Comparison of ENCODE assay signal across 22 mouse cellular contexts in the genomic region with DNA sequence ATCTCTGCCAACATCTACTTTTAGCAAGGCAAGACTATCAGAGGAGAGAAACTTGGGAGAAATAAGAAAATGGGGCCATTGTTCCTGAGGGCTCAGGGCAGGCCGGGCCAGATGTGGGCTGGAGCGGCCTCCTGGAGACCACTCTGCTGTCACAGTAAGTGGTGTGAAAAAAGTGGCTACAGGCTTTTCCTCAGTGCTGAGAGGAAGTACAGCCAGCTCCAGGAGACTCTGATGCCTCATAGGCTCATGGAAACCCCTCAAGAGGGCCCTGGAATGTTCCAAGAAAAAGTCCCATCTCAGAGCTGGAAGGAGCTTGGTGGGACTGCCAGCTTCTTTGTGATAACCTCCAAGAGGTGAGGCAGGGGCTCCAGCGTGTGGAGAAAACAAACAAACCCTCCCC. TPM values are rescaled to one million over a fixed set of nuclear protein-coding genes. Genes with fewer than 3 reads are reported as not detected.
DNase-seq lines count a peak whose midpoint lies in the region; ATAC-seq and TF ChIP-seq lines count a peak whose summit lies in the region.
"Had no signal": no experiment of that assay in that cellular context is flagged by ENCODE, and none has a peak within 500 bp of the region (broad histone marks: within the 10 kb centered on the region; RNA-seq: fewer than 3 reads in every experiment).

No protein-coding gene starts in this region.

- H3K4me3 ChIP-seq in hindbrain, embryonic 11.5 days (ENCODE audit: low read depth, low read length) = no peak overlapping the region
- H3K4me3 ChIP-seq in hindbrain, postnatal 0 days (ENCODE audit: low read length) = no peak overlapping the region
- H3K4me3 ChIP-seq in lung, postnatal 0 days (ENCODE audit: low read depth, low read length) = no peak overlapping the region
- no peak overlapping the region for H3K4me3 ChIP-seq in hindbrain, embryonic 16.5 days (ENCODE audit: low read length)
- H3K4me3 ChIP-seq: heart, embryonic 10.5 days; left cerebral cortex, adult 2 months; midbrain, embryonic 12.5 days had no signal

- H3K27me3 ChIP-seq in hindbrain, embryonic 11.5 days (ENCODE audit: control insufficient read depth, insufficient read depth, low read length) = no peaks in the 10 kb centered on the region
- no peaks in the 10 kb centered on the region for H3K27me3 ChIP-seq in hindbrain, postnatal 0 days (ENCODE audit: insufficient read depth, low read length)
- no peaks in the 10 kb centered on the region for H3K27me3 ChIP-seq in lung, postnatal 0 days (replicated peaks; ENCODE audit: insufficient read depth, low read length)
- H3K27me3 ChIP-seq in hindbrain, embryonic 16.5 days (replicated peaks; ENCODE audit: control insufficient read depth, insufficient read depth, low read length) = no peaks in the 10 kb centered on the region
- H3K27me3 ChIP-seq: midbrain, embryonic 12.5 days had no signal

- H3K27ac ChIP-seq in hindbrain, embryonic 11.5 days (ENCODE audit: low read depth, low read length) = 0 out of 2 replicates have a peak overlapping the region, but pooled peaks have one; percentile 39
- no peak overlapping the region for H3K27ac ChIP-seq in hindbrain, postnatal 0 days
- peak overlapping the region; percentile 62; the same call in 1 of the 2 replicates for H3K27ac ChIP-seq in lung, postnatal 0 days (ENCODE audit: low read length)
- H3K27ac ChIP-seq in hindbrain, embryonic 16.5 days (ENCODE audit: low read depth, low read length) = 0 out of 2 replicates have a peak overlapping the region, but pooled peaks have one; percentile 12
- H3K27ac ChIP-seq: heart, embryonic 10.5 days; left cerebral cortex, adult 2 months; midbrain, embryonic 12.5 days had no signal

- no peaks in the 10 kb centered on the region for H3K36me3 ChIP-seq in hindbrain, embryonic 11.5 days (ENCODE audit: control insufficient read depth, insufficient read depth, low read length)
- H3K36me3 ChIP-seq in hindbrain, postnatal 0 days (ENCODE audit: insufficient read depth, low read length) = no peaks in the 10 kb centered on the region
- H3K36me3 ChIP-seq in lung, postnatal 0 days (ENCODE audit: insufficient read depth, low read length) = no peaks in the 10 kb centered on the region
- H3K36me3 ChIP-seq in hindbrain, embryonic 16.5 days (ENCODE audit: control insufficient read depth, insufficient read depth, low read length) = no peaks in the 10 kb centered on the region
- H3K36me3 ChIP-seq: heart, embryonic 10.5 days; midbrain, embryonic 12.5 days had no signal

- 0 out of 2 replicates have a peak, but pooled peaks cover 2% of the 10 kb centered on the region for H3K4me1 ChIP-seq in hindbrain, embryonic 11.5 days (replicated peaks; ENCODE audit: control insufficient read depth, insufficient read depth, low read length)
- no peaks in the 10 kb centered on the region for H3K4me1 ChIP-seq in hindbrain, postnatal 0 days (ENCODE audit: insufficient read depth, low read length)
- H3K4me1 ChIP-seq in lung, postnatal 0 days (ENCODE audit: insufficient read depth, low read depth, low read length) = no peaks in the 10 kb centered on the region; the same call in 1 of the 2 replicates
- no peaks in the 10 kb centered on the region; the same call in 1 of the 2 replicates for H3K4me1 ChIP-seq in hindbrain, embryonic 16.5 days (ENCODE audit: control insufficient read depth, insufficient read depth, low read depth, low read length)
- H3K4me1 ChIP-seq: heart, embryonic 10.5 days; midbrain, embryonic 12.5 days had no signal

- WGBS in hindbrain, embryonic 11.5 days = 52% methylated on average over 3 of the region's 3 CpGs
- 53% methylated on average over 3 of the region's 3 CpGs for WGBS in hindbrain, postnatal 0 days
- whole genome bisulfite sequencing in lung, postnatal 0 days = 31% methylated on average over 3 of the region's 3 CpGs
- WGBS in hindbrain, embryonic 16.5 days = 48% methylated on average over 3 of the region's 3 CpGs

- TF ChIP-seq EP300 in lung, postnatal 0 days (IDR thresholded peaks at IDR 0.05) = no peak

- no peak for DNase-seq in hindbrain, embryonic 11.5 days (ENCODE audit: low spot score)
- no peak for DNase-seq in hindbrain, postnatal 0 days (ENCODE audit: low spot score)
- peak; percentile 21 for DNase-seq in lung, postnatal 0 days (ENCODE audit: low spot score)
- no peak for DNase-seq in lung, adult 18-20 months
- DNase-seq in gastrocnemius, postnatal 4 days (ENCODE audit: low spot score in 2 of 2) = no peak
- DNase-seq in layer of hippocampus, adult 9-10 months (ENCODE audit: low spot score) = no peak
- DNase-seq: adrenal gland, postnatal 14 days; cerebellum, adult 9-11 months; gastrocnemius, postnatal 36 days; heart, postnatal 10 days; kidney, adult 18-20 months; kidney, postnatal 14 days; layer of hippocampus, adult 9-11 months; liver; right cerebral cortex, postnatal 25 days had no signal

- no peak overlapping the region for H3K9ac ChIP-seq in hindbrain, embryonic 11.5 days (ENCODE audit: low read depth, low read length)
- no peak overlapping the region for H3K9ac ChIP-seq in hindbrain, postnatal 0 days (replicated peaks; ENCODE audit: low read length)
- H3K9ac ChIP-seq in lung, postnatal 0 days (replicated peaks; ENCODE audit: low read depth) = no peak overlapping the region
- H3K9ac ChIP-seq in hindbrain, embryonic 16.5 days (ENCODE audit: low read depth, low read length) = no peak overlapping the region
- H3K9ac ChIP-seq: midbrain, embryonic 12.5 days had no signal

- no peaks in the 10 kb centered on the region for H3K9me3 ChIP-seq in hindbrain, embryonic 11.5 days (ENCODE audit: control insufficient read depth, low read length)
- H3K9me3 ChIP-seq in hindbrain, postnatal 0 days (ENCODE audit: low read length) = no peaks in the 10 kb centered on the region
- H3K9me3 ChIP-seq in lung, postnatal 0 days (ENCODE audit: low read length) = no peaks in the 10 kb centered on the region
- H3K9me3 ChIP-seq in hindbrain, embryonic 16.5 days (ENCODE audit: control insufficient read depth, low read length) = no peaks in the 10 kb centered on the region
- H3K9me3 ChIP-seq: heart, embryonic 10.5 days; midbrain, embryonic 12.5 days had no signal

- no peak for TF ChIP-seq CTCF in hindbrain, postnatal 0 days (IDR thresholded peaks at IDR 0.05; ENCODE audit: low read depth)
- no peak for TF ChIP-seq CTCF in lung, postnatal 0 days (IDR thresholded peaks at IDR 0.05)

- no peak overlapping the region for H3K4me2 ChIP-seq in hindbrain, embryonic 11.5 days (replicated peaks; ENCODE audit: low read depth, low read length)
- H3K4me2 ChIP-seq in hindbrain, postnatal 0 days (ENCODE audit: low read depth, low read length) = no peak overlapping the region
- no peak overlapping the region for H3K4me2 ChIP-seq in lung, postnatal 0 days (replicated peaks; ENCODE audit: low read depth, low read length)
- H3K4me2 ChIP-seq in hindbrain, embryonic 16.5 days (ENCODE audit: low read length) = no peak overlapping the region
- H3K4me2 ChIP-seq: midbrain, embryonic 12.5 days had no signal

- ATAC-seq in hindbrain, embryonic 11.5 days (ENCODE audit: low FRiP score) = no peak
- ATAC-seq in hindbrain, postnatal 0 days = no peak
- ATAC-seq in lung, postnatal 0 days = peak; percentile 64
- ATAC-seq in hindbrain, embryonic 16.5 days = no peak
- ATAC-seq: forebrain, embryonic 14.5 days had no signal

RNA-seq across cellular contexts. Expression of a gene that starts 27.8 kb away (rescaled TPM):
- 14.8 and 21.1 TPM in 2 replicates for polyA plus RNA-seq in hindbrain, embryonic 11.5 days (2014; fragmentation: Nextera tagmentation; extraction: Ambion mirVana)
- 12.1 and 20.1 TPM in 2 replicates for total RNA-seq in hindbrain, postnatal 0 days (2014; rRNA removed)
- polyA plus RNA-seq in hindbrain, postnatal 0 days (2015; fragmentation: Nextera tagmentation; extraction: Ambion mirVana) = 9.9 and 10.0 TPM in 2 replicates
- 25.7 and 27.8 TPM in 2 replicates for polyA plus RNA-seq in lung, postnatal 0 days (2015; fragmentation: Nextera tagmentation; extraction: Ambion mirVana)
- 8.1 and 12.1 TPM in 2 replicates for polyA plus RNA-seq in hindbrain, embryonic 16.5 days (2015; fragmentation: Nextera tagmentation; extraction: Ambion mirVana)
- 10 to 100 TPM in 1 of 2 experiments, 1 to 10 TPM in 1; 6.0 to 15.0 TPM for total RNA-seq in gastrocnemius, postnatal 4 days (2021)
- total RNA-seq: CH12.LX, MEL had no signal
